Mouse (Mus musculus) MEL (cell line): Measurements from ENCODE around the gene Lect2. TPM values are rescaled to one million over a fixed set of nuclear protein-coding genes. Genes with fewer than 3 reads are reported as not detected.

Experiments
- DNase-seq: peaks from one replicate; pipeline ENCODE4 v3.0.0; 2011; ENCODE audit warnings: low read depth, low spot score
- H3K27ac ChIP-seq: 2 replicates; pipeline ENCODE4 v1.5.1; 2012; ENCODE audit warnings: low read depth, mild to moderate bottlenecking, control low read depth, low read length, moderate library complexity; ENCODE audit not compliant: control insufficient read depth
- H3K27me3 ChIP-seq, 2 experiments: fragments of 150-350 bp in 1 of 2; sonication (generic) in 1 of 2; 2 replicates each; pipeline ENCODE4 v1.6.1; 2012; ENCODE audit warnings: low read length in 2 of 2, mild to moderate bottlenecking in 2 of 2, improper control_type of control experiment in 1 of 2, moderate library complexity in 1 of 2; ENCODE audit not compliant: insufficient read depth in 2 of 2, control insufficient read depth in 1 of 2
- H3K36me3 ChIP-seq, 2 experiments: 2 replicates each; pipeline ENCODE4 v1.6.1; 2012 to 2014; ENCODE audit warnings: low read length in 2 of 2, improper control_type of control experiment in 1 of 2, inconsistent platforms in 1 of 2, mild to moderate bottlenecking in 1 of 2; ENCODE audit not compliant: insufficient read depth in 2 of 2, control insufficient read depth in 1 of 2
- H3K4me1 ChIP-seq, 2 experiments: fragments of 150-350 bp in 1 of 2; sonication (generic) in 1 of 2; 2 replicates each; pipeline ENCODE4 v1.6.1; 2012; ENCODE audit warnings: low read length in 2 of 2, improper control_type of control experiment in 1 of 2, mild to moderate bottlenecking in 1 of 2; ENCODE audit not compliant: insufficient read depth in 2 of 2, control insufficient read depth in 1 of 2
- H3K4me3 ChIP-seq, 2 experiments: fragments of 150-350 bp in 1 of 2; sonication (generic) in 1 of 2; 2 replicates each; pipeline ENCODE4 v1.5.1; 2012; ENCODE audit warnings: low read depth in 2 of 2, low read length in 2 of 2, mild to moderate bottlenecking in 2 of 2, moderate library complexity in 2 of 2, control low read depth in 1 of 2, improper control_type of control experiment in 1 of 2; ENCODE audit not compliant: control insufficient read depth in 1 of 2, insufficient read depth in 1 of 2
- H3K79me2 ChIP-seq: 2 replicates; pipeline ENCODE4 v1.6.1; 2012; ENCODE audit warnings: mild to moderate bottlenecking, low read length, moderate library complexity; ENCODE audit not compliant: control insufficient read depth, poor library complexity, insufficient read depth
- H3K9ac ChIP-seq: 2 replicates; pipeline ENCODE4 v1.6.1; 2012; ENCODE audit warnings: low read depth, mild to moderate bottlenecking, control low read depth, low read length, moderate library complexity; ENCODE audit not compliant: control insufficient read depth, poor library complexity, severe bottlenecking
- H3K9me3 ChIP-seq: fragments of 150-350 bp; sonication (generic); replicated peaks from 2 replicates; pipeline ENCODE4 v1.6.1; 2012; ENCODE audit warnings: mild to moderate bottlenecking, low read length, improper control_type of control experiment, moderate library complexity; ENCODE audit not compliant: insufficient read depth
- BHLHE40 ChIP-seq: IDR thresholded peaks from 2 replicates; pipeline ENCODE4 v1.6.1; 2012; ENCODE audit warnings: low read depth, mild to moderate bottlenecking, inconsistent platforms, low read length, improper control_type of control experiment, borderline replicate concordance
- CHD1 ChIP-seq: IDR thresholded peaks from 2 replicates; pipeline ENCODE4 v1.6.1; 2012; ENCODE audit warnings: low read depth, mild to moderate bottlenecking, inconsistent platforms, low read length, improper control_type of control experiment
- CHD2 ChIP-seq: IDR thresholded peaks from 2 replicates; pipeline ENCODE4 v1.6.1; 2011; ENCODE audit warnings: low read length, improper control_type of control experiment
- CTCF ChIP-seq, 3 experiments: IDR thresholded peaks in 2 of 3; conservative IDR thresholded peaks in 1 of 3; 2 replicates each; pipeline ENCODE4 v1.5.1; 2011 to 2012; ENCODE audit warnings: low read length in 3 of 3, low read depth in 2 of 3, mild to moderate bottlenecking in 2 of 3, improper control_type of control experiment in 1 of 3, inconsistent platforms in 1 of 3, mixed read lengths in 1 of 3, moderate library complexity in 1 of 3; ENCODE audit not compliant: control insufficient read depth in 1 of 3, insufficient read depth in 1 of 3, poor library complexity in 1 of 3, severe bottlenecking in 1 of 3
- E2F4 ChIP-seq: IDR thresholded peaks from 2 replicates; pipeline ENCODE4 v1.6.1; 2011; ENCODE audit warnings: low read depth, low read length, improper control_type of control experiment, borderline replicate concordance
- EP300 ChIP-seq, 2 experiments: IDR thresholded peaks; 2 replicates each; pipeline ENCODE4 v1.6.1; 2011; ENCODE audit warnings: improper control_type of control experiment in 2 of 2, low read length in 2 of 2, low read depth in 1 of 2, mild to moderate bottlenecking in 1 of 2
- GABPA ChIP-seq: IDR thresholded peaks from 2 replicates; pipeline ENCODE4 v1.6.1; 2012; ENCODE audit warnings: low read depth, mild to moderate bottlenecking, inconsistent platforms, low read length, improper control_type of control experiment, moderate library complexity
- GATA1 ChIP-seq: IDR thresholded peaks from 2 replicates; pipeline ENCODE4 v1.6.1; 2011; ENCODE audit warnings: low read depth, low read length, improper control_type of control experiment
- HCFC1 ChIP-seq: IDR thresholded peaks from 2 replicates; pipeline ENCODE4 v1.6.1; 2012; ENCODE audit warnings: low read depth, mild to moderate bottlenecking, inconsistent platforms, low read length, improper control_type of control experiment, moderate library complexity
- MAFK ChIP-seq: IDR thresholded peaks from 2 replicates; pipeline ENCODE4 v1.6.1; 2011; ENCODE audit warnings: low read depth, mild to moderate bottlenecking, low read length, improper control_type of control experiment, borderline replicate concordance
- MYB ChIP-seq: IDR thresholded peaks from 2 replicates; pipeline ENCODE4 v1.6.1; 2011; ENCODE audit warnings: mild to moderate bottlenecking, low read depth, low read length, improper control_type of control experiment
- NELFE ChIP-seq: IDR thresholded peaks from 2 replicates; pipeline ENCODE4 v1.6.1; 2011; ENCODE audit warnings: low read depth, low read length, improper control_type of control experiment
- POLR2A ChIP-seq, 2 experiments: IDR thresholded peaks; 2 replicates each; pipeline ENCODE4 v1.6.1; 2011 to 2012; ENCODE audit warnings: low read length in 2 of 2, mild to moderate bottlenecking in 2 of 2, control low read depth in 1 of 2, improper control_type of control experiment in 1 of 2, low read depth in 1 of 2, moderate library complexity in 1 of 2; ENCODE audit not compliant: control insufficient read depth in 1 of 2, insufficient read depth in 1 of 2, poor library complexity in 1 of 2
- POLR2AphosphoS2 ChIP-seq: IDR thresholded peaks from 2 replicates; pipeline ENCODE4 v1.6.1; 2011; ENCODE audit warnings: low read length, improper control_type of control experiment
- RCOR1 ChIP-seq: IDR thresholded peaks from 2 replicates; pipeline ENCODE4 v1.6.1; 2012; ENCODE audit warnings: low read depth, mild to moderate bottlenecking, inconsistent platforms, low read length, improper control_type of control experiment
- SMC3 ChIP-seq: IDR thresholded peaks from 2 replicates; pipeline ENCODE4 v1.6.1; 2011; ENCODE audit warnings: low read depth, low read length, improper control_type of control experiment
- TAL1 ChIP-seq: IDR thresholded peaks from 2 replicates; pipeline ENCODE4 v1.6.1; 2012; ENCODE audit warnings: mild to moderate bottlenecking, inconsistent platforms, low read length, moderate library complexity, mixed read lengths
- TBP ChIP-seq: IDR thresholded peaks from 2 replicates; pipeline ENCODE4 v1.8.0; 2011; ENCODE audit warnings: low read depth, low read length, improper control_type of control experiment
- TCF12 ChIP-seq: IDR thresholded peaks from 2 replicates; pipeline ENCODE4 v1.6.1; 2014; ENCODE audit warnings: low read depth, mild to moderate bottlenecking, inconsistent platforms, low read length, improper control_type of control experiment, moderate library complexity
- UBTF ChIP-seq: IDR thresholded peaks from 2 replicates; pipeline ENCODE4 v1.6.1; 2012; ENCODE audit warnings: low read depth, mild to moderate bottlenecking, inconsistent platforms, low read length, improper control_type of control experiment, moderate library complexity, borderline replicate concordance; ENCODE audit not compliant: insufficient read depth
- USF1 ChIP-seq: IDR thresholded peaks from 2 replicates; pipeline ENCODE4 v1.6.1; 2014; ENCODE audit warnings: low read depth, mild to moderate bottlenecking, inconsistent platforms, low read length, improper control_type of control experiment, moderate library complexity
- ZC3H11A ChIP-seq: IDR thresholded peaks from 2 replicates; pipeline ENCODE4 v1.6.1; 2012; ENCODE audit warnings: low read depth, mild to moderate bottlenecking, inconsistent platforms, low read length, improper control_type of control experiment
- ZKSCAN1 ChIP-seq: IDR thresholded peaks from 2 replicates; pipeline ENCODE4 v1.6.1; 2012; ENCODE audit warnings: low read depth, mild to moderate bottlenecking, inconsistent platforms, low read length, improper control_type of control experiment, moderate library complexity
- ZMIZ1 ChIP-seq: IDR thresholded peaks from 2 replicates; pipeline ENCODE4 v1.6.1; 2012; ENCODE audit warnings: low read depth, mild to moderate bottlenecking, inconsistent platforms, low read length, improper control_type of control experiment, moderate library complexity
- ZNF384 ChIP-seq: IDR thresholded peaks from 2 replicates; pipeline ENCODE4 v1.6.1; 2012; ENCODE audit warnings: low read depth, mild to moderate bottlenecking, inconsistent platforms, low read length, improper control_type of control experiment
- polyA plus RNA-seq, 2 experiments: library from polyadenylated mRNA; stranded (reverse) in 1 of 2; unstranded in 1 of 2; fragments of >175 nt in 1 of 2; fragments of >200 nt in 1 of 2; gene quantifications; 2 replicates each; pipeline versions ENCODE4 v1.2.1 to v1.2.4; 2012; ENCODE audit warnings: low replicate concordance in 2 of 2, low read depth in 1 of 2; ENCODE audit not compliant: insufficient read length in 2 of 2, insufficient read depth in 1 of 2, missing spikeins in 1 of 2
- total RNA-seq: library from RNA; depleted of rRNA; stranded (reverse); fragments of 300-350 nt; gene quantifications from 2 replicates; pipeline ENCODE4 v1.2.3, GENCODE M21; 2012

Gene Lect2
- total and polyA plus RNA-seq, 3 experiments = not detected

- TF ChIP-seq MYB (no peak), UBTF (no peak), CTCF (IDR thresholded peaks at IDR 0.05 in 2 of 3, conservative IDR thresholded peaks at IDR 0.05 in 1 of 3; ENCODE audit: control insufficient read depth in 1 of 3, insufficient read depth in 1 of 3, low read depth in 2 of 3, low read length in 3 of 3, poor library complexity in 1 of 3, severe bottlenecking in 1 of 3) (no peak), GABPA (no peak), NELFE (no peak), GATA1 (no peak), EP300 (IDR thresholded peaks at IDR 0.05; ENCODE audit: low read depth in 1 of 2, low read length in 2 of 2) (no peak), ZNF384 (no peak), CHD1 (no peak), ZC3H11A (no peak), POLR2AphosphoS2 (no peak), TBP (no peak), BHLHE40 (no peak), USF1 (no peak), E2F4 (no peak), HCFC1 (no peak), MAFK (no peak), RCOR1 (no peak), TAL1 (no peak), POLR2A (IDR thresholded peaks at IDR 0.05; ENCODE audit: control insufficient read depth in 1 of 2, insufficient read depth in 1 of 2, low read depth in 1 of 2, low read length in 2 of 2, poor library complexity in 1 of 2) (no peak)
- no peaks in the 10 kb centered on the region for H3K9me3 ChIP-seq
- no peak within 1 kb of the TSS for H3K9ac ChIP-seq
- H3K79me2 ChIP-seq = no peaks in the 10 kb centered on the region
- H3K4me1 ChIP-seq = no peaks in the 10 kb centered on the region
- H3K27me3 ChIP-seq = no peaks in the 10 kb centered on the region
- no peak for DNase-seq
- H3K4me3 ChIP-seq = no peak within 1 kb of the TSS
- H3K36me3 ChIP-seq = no peaks in the 10 kb centered on the region
- H3K27ac ChIP-seq = no peak within 1 kb of the TSS
Measured at GRCm38 (mm10) chr13:56522081-56522820, 26.1 kb downstream of the Lect2 start, which contains the start of gene Fbxl21. Gene Fbxl21 (plus strand): TSS chr13:56522472.

- no peaks in the 10 kb centered on the region for H3K79me2 ChIP-seq
- H3K4me3 ChIP-seq = no peak overlapping the region
- no peaks in the 10 kb centered on the region for H3K27me3 ChIP-seq
- DNase-seq = no peak
- no peaks in the 10 kb centered on the region for H3K36me3 ChIP-seq
- no peak overlapping the region for H3K9ac ChIP-seq
- no peaks in the 10 kb centered on the region for H3K4me1 ChIP-seq
- TF ChIP-seq UBTF (no peak), SMC3 (no peak), CHD2 (no peak), TCF12 (no peak), ZKSCAN1 (no peak), ZMIZ1 (no peak), NELFE (no peak), MYB (no peak), POLR2A (IDR thresholded peaks at IDR 0.05; ENCODE audit: control insufficient read depth in 1 of 2, insufficient read depth in 1 of 2, low read depth in 1 of 2, low read length in 2 of 2, poor library complexity in 1 of 2) (no peak), USF1 (no peak), BHLHE40 (no peak), TBP (no peak)
- H3K27ac ChIP-seq = no peak overlapping the region
- no peaks in the 10 kb centered on the region for H3K9me3 ChIP-seq
Measured at GRCm38 (mm10) chr13:56516816-56517215, 31.5 kb downstream of the Lect2 start.
